Mouse (Mus musculus) ovary, adult 18-20 months (tissue): ENCODE measurements at regions not wholly inside any gene's neighbourhood (a gene's known extent, or its start where the extent isn't known, plus 50 kb on each side); places are given as distances from the start of the nearest gene placed in this dataset.

Experiments used
- DNase-seq: peaks from one replicate; pipeline ENCODE4 v3.0.0; 2022; ENCODE audit warnings: low spot score, mixed read lengths

DNA sequence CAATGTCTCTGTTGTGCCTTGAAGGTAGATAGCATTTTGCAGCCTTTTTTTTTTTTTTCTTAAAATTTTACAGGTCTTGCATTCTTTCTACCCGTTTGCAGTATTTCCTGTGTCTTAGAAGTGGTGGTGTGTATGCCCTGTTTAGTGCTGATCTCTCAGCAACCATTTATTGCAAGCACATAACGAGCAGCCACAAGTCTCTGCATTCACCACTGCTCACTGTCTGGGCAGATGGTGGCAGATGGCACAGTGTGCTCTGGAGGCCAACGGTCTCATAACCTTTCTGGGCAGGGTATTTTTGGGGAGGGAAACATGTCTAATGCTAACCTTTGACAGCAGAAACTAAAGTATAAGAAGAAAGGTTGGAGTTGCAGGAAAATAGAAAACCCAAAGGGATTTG lies 266.1 kb upstream of the Ptger4 start:
- no peak for DNase-seq

DNA sequence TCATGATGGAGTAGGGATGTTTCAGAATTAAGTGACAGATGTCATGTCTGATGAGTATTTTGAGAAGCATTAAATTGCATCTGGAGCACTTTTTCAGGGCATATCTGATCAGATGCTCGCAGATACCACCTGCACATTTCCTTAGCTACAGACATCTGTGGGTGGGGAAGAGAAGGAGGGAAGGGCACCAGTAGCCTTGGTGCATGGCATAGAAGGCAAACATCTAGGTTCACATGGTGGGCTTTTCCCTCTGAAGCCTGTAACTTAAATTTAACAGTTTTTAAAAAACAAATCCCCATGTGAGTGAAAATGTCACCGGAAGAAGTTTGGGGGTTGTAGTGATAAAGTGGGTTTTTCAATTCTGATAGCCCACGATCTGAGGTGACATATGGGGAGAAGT lies 267.1 kb upstream of the Ptger4 start:
- no peak for DNase-seq

DNA sequence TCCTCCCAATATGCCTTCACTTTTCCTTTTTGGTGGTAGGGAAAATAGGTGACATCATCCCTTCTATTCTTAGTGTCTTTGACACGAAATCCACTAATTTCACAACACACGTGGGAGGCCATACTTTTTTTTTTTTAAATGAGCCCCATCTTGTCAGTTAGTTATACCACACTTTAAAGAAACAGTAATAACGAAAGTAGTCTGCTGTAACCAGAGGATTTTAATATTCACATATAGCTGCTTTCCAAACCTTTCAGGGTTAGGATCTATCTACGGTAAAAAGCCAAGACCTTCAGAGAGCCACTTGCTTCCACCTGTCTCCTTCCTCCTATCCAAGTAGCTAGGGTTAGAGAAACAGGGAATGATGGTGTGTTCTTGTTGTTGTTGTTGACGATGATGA lies 268.6 kb upstream of the Ptger4 start:
- no peak for DNase-seq

DNA sequence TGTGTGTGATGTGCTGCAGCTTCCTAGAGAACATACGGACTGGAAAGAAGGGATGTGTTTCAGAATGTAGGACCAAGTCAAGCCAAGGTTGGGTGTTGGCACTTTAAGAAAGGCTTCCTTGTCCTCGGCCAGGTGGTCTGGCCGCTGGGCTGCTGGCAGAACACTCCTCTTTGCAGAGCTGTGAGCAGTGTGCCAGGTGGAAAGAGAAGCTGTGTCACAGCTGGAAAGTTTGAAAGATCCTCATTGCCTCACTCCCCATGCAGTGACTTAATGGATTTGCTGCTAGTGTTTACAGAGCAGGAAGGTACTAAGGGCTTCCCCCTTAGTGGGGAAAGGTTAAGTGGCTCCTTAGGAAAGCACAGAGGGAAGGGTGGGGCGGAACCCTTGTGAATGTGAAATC lies 269.2 kb upstream of the Ptger4 start:
- DNase-seq: no peak

DNA sequence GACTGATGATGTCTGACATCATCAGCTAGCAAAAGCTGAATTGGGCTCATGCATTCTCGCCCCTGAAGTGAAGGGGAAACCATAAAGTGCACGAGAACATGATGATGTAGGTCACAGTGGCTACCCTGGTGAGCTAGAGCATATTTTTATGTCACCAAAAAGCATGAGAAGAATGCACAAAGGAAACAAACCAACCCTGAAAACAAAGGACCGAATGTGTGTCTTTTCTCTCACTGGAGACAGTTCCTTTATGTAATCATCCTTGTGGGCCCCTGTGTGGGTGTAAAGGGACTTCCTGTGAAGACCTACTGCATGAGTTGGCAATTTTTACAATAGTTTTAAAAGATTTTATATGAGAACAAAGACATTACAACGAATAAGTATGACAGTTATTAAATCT lies 270.2 kb upstream of the Ptger4 start:
- no peak for DNase-seq

DNA sequence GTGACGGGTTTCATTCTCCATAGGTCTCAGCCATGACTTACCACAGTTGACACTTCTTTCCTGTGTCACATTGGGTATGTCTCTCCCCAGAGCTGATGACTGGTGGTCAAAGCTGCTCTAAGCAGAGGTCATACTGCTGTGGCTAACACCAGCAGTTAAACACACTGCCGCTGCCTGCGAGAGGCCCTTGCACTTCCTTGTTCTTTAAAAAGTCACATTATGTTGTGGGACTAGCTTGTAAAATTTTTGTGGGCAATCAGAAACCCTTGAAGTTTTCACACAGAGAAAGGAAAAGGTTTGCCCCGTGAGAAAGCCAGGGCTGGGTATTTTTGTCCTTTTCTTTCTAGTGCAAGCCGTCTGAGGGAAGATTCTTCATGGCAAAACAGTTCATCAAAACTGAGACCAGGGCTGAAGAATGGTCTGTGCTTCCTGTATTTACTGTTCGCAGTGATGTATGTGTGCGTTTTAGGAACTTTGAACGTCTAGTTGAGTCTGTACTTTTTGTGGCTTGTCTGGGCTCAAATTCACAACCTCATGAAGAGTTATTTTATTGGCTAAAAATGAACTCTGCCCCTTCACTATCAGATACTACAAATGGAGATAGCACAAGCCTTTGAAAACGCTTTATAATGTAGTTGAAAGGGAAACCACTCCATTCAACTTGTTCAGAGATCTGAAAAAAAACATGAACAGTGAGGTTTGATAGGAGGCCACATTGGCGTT lies 273.4 kb upstream of the Ptger4 start:
- DNase-seq: no peak

DNA sequence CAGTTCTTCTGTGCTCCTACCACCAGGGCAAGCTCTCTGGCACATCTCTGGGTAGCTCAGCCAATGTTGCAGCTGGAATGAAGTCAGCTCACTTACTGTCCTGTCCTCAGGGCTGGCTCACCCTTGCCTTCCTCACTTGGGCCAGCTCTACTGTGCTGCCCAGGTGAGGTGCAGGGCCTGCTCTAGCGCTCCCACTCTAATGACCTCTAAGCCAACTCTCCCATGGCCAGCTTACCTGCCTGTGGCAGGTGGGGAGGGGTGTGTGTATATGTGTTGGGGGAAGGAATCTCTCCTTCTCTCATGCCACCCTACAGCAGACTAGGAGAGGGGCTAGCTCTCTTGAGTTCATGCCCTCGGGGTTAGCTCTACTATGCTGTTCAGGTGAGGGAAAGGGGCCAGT lies 275.6 kb upstream of the Ptger4 start:
- no peak for DNase-seq

DNA sequence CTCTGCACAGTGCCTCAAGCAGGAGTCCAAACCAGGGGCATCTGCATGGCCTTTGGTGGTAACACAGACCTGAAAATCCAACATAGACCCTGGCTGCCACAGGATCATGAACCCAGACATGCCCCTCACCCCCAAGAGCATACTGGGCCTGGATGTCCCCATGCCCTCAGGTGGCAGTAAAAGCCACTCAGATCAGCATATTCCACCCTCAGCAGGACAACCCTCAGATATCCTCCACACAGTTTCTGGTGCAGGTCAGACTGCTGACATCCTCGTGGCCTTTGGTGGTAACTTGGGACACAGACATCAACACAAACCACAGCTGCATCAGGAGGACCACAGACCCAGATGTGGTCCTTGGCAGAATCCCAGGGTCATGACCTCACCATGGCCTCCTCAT lies 276.0 kb upstream of the Ptger4 start:
- no peak for DNase-seq

DNA sequence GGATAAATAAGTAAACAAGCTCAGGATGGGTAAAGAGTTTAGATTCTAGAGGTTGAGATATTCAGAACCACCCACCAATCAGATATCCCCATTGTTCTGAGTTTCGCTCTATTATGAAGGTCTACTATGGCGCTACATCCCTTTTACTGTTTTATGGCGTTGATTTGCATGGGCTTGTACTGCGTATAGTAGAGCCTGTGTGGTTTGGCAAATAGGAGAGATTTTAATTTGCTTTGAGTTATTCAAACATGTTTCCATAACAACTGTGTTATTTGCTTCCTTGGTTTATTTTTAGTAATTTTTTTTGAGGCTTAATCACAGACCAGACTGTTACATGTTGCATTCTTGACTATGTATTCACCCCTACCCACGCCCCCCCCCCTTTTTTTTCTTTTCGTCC lies 284.6 kb upstream of the Ptger4 start:
- no peak for DNase-seq

DNA sequence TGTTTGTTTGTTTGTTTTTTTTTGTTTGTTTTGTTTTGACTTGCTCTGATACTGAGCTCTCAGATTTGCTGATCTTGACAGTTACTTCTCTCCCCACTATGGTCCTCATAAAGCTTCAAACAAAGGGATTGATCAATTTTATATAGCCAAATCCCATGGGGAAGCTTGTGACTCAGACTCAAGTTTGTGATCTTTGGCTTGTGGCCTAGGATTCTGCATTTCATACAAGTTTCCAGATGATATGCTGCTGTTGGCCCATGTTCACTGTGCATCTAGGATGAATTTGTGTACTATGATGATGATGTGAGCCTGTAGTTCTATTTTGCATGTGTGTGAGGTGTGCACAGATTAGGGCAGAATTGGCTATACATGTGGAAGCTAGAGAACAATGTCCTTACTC lies 289.7 kb upstream of the Ptger4 start:
- no peak for DNase-seq

DNA sequence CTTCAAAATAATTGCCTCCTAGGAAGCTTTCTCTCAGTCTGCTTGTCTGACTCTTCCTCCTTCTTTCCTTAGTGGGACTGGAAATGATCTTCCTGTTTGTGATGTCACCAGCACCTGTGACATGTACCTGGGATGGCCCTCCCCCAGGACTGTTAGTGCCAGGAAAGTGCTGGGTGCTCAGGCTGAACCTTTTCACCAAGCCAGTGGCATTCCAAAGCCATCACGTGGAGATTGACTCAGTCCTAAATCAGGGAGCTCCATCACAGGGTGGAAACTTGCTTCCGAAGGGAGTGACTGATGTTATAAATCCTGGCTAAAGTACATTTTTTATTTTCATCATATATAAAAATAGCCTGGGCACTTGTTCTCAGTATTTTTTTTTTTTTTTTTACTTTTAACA lies 293.4 kb upstream of the Ptger4 start:
- DNase-seq: no peak

DNA sequence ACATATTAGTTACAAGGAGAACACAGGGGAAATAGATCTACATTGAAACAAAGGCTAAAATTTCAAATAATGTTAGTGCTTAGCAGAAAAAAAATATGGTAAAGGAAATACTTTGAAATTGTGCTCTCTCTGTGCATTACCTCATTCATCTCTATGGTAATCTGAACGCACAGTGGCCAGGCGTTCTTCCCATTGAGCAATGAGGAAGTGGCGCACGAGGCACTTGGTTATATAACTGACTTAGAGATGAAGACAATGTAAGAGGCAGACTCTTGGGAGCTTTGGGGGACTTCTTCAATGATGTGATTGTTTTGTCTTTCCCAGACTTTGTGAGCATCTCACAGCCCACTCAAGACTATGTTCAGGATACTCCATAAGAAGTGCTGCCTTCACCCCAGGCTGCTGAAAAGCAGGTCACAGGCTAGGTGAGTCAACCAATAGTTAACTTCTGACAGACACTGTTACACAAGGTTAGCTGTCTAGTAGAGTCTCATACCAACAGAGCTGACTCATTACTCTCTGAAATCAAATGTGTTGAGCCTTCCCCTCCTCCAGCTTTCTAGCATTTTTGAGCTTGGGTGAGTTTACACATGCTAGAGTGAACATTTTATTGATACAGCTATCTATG lies 295.4 kb upstream of the Ptger4 start:
- DNase-seq: no peak

DNA sequence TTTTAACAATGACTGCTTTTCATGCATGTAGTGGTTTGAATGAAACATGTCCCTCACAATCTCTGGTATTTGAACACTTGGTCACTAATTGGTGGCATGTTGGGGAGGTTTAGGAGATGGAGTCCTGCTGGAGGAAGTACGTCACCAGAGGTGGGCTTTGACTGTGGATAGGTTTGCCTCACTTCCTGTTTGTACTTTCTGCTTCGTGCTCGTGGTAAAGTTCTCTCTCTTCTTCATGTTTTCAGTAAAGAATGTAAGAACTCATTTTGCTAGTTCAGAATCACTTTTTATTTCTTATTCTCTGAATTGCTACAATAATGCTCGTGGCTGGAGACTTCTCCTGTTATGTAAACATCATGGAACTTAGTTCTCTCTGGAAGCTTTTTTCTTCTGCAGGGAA lies 310.5 kb upstream of the Ptger4 start:
- DNase-seq: no peak

DNA sequence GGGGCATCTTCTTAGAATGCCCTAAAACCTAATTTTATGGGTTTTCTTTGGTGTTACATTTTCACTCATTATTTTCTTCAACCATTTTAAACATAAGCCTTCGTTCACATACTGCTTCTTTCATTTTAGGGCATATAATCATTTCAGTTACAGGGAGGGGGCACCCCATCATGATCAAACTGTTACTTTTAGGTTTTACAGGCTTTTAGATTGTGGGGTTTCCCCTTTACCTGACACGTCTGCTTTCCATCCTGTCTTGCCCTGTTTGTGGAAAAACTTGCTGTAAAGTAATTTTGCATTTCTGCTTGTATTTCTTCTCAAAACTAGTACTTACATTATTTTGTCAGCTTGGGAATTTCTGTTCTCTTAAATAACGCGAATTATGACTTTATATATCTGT lies 310.9 kb upstream of the Ptger4 start:
- no peak for DNase-seq

DNA sequence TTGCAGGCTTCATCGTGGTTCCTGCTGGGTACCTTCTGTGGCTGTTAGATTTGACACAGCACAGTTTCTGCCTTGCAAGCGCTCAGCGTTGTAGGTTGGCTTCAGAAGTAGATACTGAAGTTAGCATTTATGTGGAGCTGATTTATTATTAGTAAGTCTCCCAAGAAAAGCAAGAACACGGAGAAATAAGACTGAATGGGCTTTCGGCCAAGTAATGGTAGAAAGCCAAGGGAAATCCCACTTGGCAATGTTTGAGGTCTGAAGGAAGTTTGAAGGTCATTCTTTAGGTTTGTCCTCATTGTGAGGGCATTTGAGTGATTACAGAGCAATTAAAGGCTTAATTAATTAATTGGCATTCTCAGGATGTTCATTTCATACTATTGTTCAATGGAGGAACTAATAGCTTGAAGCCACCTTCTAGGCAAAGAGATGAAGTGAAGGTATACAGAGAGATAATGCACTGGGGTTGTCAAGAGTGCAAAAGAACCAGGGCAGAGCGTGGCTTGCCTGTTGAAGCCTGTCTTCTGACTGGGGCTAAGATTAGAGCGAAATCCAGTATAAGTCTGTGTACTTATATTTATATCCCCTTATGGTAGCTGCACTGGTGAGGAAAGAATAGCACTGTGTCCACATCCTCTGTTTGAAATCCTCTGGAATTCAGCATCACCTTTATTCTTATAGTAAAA lies 311.5 kb upstream of the Ptger4 start:
- DNase-seq: no peak

DNA sequence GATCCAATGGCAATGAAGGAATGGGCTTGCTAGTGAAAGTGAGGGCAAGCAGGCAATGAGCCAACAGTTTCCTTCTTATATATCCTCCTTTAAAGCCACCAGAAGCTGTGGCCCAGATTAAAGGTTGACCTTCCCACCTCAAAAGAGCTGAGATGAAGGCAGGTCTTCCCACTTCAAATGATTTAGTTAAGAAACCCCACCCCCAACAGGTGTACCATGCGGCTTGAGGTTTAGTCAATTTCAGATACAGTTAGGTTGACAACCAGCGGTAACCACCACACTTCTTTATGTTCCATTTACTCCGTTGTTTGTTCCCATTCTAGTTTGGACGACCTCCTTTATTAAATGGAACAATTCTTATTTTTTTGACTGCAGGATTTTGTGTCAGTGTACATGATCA lies 317.8 kb upstream of the Ptger4 start:
- DNase-seq: no peak

DNA sequence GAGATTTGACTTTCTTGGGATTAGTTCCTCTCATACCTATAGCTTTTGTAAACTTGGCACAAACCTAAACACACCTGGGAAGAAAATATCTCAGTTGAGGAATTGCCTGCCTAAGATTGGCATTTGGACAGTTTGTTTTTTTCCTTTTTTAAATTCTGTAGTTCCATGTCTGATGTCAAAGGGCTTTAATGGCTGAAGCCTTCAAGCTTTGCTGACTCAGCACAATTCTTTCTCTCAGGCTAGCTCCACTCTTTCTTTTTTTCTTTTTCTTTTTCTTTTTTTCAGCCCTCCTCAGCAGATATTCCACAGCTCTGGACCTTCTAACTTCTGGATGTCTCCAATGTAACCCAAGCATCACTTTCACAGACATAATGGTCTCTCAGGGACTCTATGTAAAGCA lies 330.4 kb upstream of the Ptger4 start:
- DNase-seq: no peak

DNA sequence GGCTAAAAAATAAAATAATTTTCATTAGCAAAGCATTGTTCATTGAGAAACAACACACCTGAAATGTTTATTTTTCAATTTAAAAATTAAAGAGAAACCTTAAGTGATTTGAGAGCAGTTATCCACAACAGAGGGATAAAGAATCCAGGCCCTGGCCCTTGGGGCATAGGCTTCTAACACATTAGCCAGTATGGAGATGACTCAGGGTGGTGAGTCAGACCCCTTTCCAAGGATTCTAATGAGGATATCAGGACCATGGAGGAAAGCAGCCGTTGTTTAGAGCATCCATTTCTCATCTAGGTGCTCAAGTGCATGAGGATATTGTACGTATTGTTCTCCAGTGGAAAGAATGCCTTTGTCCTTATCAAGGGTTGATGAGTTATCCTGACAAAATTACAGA lies 335.6 kb upstream of the Ptger4 start:
- no peak for DNase-seq

DNA sequence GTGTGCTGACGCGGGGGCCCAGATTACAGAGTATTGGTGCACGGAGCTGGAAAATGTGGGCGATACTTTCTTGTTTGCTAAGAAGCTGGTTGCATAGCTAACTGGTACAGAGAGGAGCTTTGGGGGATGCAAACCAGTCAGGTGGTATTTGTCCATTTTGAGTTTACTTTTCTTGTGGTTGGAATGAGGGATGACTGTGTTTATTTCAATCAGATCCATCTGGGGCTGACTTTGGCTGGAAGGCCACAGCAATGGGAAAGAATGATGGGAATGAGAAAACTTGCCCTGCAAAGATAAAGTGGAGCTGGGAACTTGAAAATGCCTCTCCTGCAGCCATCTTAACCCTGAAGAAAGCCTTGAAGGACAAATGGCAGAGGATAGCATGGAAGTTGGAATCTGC lies 336.4 kb upstream of the Ptger4 start:
- DNase-seq: no peak

DNA sequence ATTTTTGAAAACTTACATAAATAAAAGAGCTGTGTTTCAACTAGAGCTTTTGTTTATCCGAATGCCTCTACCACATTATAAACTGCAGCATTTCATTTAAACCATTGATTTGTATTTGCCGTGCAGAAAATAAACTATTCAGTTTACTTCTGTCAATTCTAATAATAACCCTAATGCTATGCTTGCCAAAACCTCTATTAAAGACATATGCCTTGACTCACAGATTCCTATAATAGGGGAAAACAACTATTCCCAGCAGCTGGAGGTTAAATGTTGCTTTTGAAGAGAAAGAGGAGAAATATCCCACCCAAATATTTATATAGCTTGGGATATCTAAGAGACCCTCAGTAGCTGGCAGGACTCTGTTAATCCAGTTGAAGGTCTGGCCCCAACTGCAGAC lies 340.4 kb upstream of the Ptger4 start:
- no peak for DNase-seq

DNA sequence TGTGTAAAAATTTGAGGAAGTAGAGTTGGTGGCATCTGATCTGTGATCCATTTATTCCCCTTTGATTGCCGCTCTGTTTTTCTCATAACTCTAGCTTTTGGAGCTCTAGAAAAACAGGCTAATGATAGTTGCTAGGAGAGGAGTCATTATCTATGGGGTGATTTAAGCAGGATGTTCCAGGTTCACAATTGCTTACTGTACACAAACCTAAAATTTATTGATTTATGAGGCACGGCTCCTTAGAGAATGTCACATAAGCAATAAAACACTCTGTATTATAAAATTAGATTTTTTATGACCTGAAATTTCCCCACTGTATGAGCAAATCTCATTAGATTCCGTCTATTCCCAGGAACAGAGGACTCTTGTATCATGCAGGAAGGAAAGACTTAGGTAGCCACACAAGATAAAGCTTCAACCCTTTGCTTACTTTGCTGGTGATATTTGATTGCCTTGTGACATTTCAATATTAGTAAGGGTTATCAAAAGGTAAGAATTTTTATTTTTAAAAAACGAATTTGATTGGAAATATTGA lies 360.8 kb upstream of the Ptger4 start:
- DNase-seq: no peak

DNA sequence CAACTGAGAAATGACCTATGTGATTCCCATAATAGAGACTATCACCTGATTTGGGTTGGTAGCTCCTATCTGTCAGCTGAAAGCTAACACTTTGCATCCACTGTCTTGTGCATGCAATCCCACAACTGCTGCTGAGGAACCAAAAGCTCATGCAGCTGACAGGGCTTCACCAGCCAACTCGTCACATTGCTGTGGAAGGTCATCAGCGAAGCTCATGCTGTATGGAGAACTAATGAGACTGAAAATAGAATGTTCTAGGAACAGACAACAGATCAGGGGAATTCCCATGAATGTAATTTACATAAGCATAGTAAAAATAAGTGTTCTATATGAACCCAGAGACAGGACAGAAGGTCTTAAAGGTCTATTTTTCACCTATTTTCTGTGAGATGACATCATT lies 363.5 kb upstream of the Ptger4 start:
- DNase-seq: no peak

DNA sequence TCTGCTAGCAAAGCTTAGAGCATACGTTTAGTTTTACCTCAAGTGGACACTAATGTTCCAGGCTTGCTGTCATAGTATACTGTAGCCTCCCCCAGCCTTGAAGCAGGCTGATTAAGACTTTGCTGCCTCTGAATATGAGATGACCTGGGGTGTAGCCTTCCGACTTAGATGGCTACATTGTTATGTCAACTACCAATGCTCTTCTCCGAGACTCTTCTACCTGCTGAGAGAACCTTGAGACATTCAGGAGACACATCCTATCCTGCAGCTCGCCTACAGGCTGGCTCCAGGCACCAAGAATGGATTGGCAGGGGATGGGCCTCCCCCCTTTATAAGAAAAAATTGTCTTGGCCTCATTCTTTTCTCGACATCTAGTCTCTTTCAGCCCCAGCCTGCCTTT lies 379.0 kb upstream of the Ptger4 start:
- DNase-seq: no peak
